Mouse (Mus musculus) bone marrow, adult 2 months (tissue): Measurements from ENCODE around the gene Zdhhc7.

Source experiments
- CTCF ChIP-seq: fragments of 200-500 bp; IDR thresholded peaks from 2 replicates; pipeline ENCODE4 v1.5.1; 2011; ENCODE audit warnings: low read length, control low read depth; ENCODE audit not compliant: control insufficient read depth, insufficient read depth
- POLR2A ChIP-seq: fragments of 200-500 bp; IDR thresholded peaks from 2 replicates; pipeline ENCODE4 v1.6.1; 2011; ENCODE audit warnings: low read depth, mild to moderate bottlenecking, control low read depth, low read length, borderline replicate concordance; ENCODE audit not compliant: control insufficient read depth

DNA sequence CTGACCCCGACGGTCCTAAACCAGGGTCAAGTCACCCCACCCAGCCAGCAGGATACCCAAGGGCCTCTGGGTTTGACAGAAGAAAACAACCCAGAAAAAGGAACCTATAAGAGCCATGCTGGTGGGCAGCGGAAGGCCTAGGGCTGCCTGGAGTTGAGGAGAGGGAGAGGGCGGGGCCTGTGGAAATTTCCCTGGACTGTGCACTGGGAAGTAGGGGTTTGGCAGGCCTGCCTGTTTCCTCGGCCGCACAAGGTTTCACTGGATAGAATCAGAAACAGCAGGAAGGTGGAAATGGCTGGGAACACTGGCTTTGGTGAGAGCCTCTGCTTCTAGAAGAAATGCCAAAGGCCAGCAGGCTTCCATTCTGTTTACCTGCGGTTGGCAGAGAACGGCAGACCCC is 28.5 kb downstream of the Zdhhc7 start:
- no peak for TF ChIP-seq CTCF
- no peak for TF ChIP-seq POLR2A
